Mouse (Mus musculus) bone marrow, adult 2 months (tissue): ENCODE measurements around the gene Celf5. TPM values are rescaled to one million over a fixed set of nuclear protein-coding genes. Genes with fewer than 3 reads are reported as not detected.
A peak's percentile ranks its signal among the peaks of the same experiment; 100 is the strongest.

Experiments
- H3K27ac ChIP-seq: fragments of 200-500 bp; 2 replicates; pipeline ENCODE4 v1.5.1; 2012; ENCODE audit warnings: low read depth, mild to moderate bottlenecking, control low read depth, inconsistent platforms, low read length; ENCODE audit not compliant: control insufficient read depth, poor library complexity, insufficient read depth
- H3K4me1 ChIP-seq: fragments of 200-500 bp; 2 replicates; pipeline ENCODE4 v1.6.1; 2011; ENCODE audit warnings: low read length; ENCODE audit not compliant: control insufficient read depth, insufficient read depth
- H3K4me3 ChIP-seq: fragments of 200-500 bp; replicated peaks from 2 replicates; pipeline ENCODE3; 2011; ENCODE audit warnings: mild to moderate bottlenecking, low read depth, low read length, control low read depth; ENCODE audit not compliant: control insufficient read depth
- CTCF ChIP-seq: fragments of 200-500 bp; IDR thresholded peaks from 2 replicates; pipeline ENCODE4 v1.5.1; 2011; ENCODE audit warnings: low read length, control low read depth; ENCODE audit not compliant: control insufficient read depth, insufficient read depth
- POLR2A ChIP-seq: fragments of 200-500 bp; IDR thresholded peaks from 2 replicates; pipeline ENCODE4 v1.6.1; 2011; ENCODE audit warnings: low read depth, mild to moderate bottlenecking, control low read depth, low read length, borderline replicate concordance; ENCODE audit not compliant: control insufficient read depth
- WGBS: fragments of 180-500 bp; shearing (Covaris S2); methylation state at CpG from one replicate; pipeline ENCODE4 v1.1.7; 2018; 5-methylcytosine and 5-hydroxymethylcytosine counted together
- polyA plus RNA-seq: library from polyadenylated mRNA; stranded (reverse); fragments of >200 nt; gene quantifications from 2 replicates; pipeline ENCODE4 v1.2.4, GENCODE M21; 2011; ENCODE audit warnings: low replicate concordance; ENCODE audit not compliant: missing spikeins, insufficient read depth, insufficient read length

Celf5 gene
- polyA plus RNA-seq: 0.72 TPM in 1 of 2 replicates, not detected in the other

DNA sequence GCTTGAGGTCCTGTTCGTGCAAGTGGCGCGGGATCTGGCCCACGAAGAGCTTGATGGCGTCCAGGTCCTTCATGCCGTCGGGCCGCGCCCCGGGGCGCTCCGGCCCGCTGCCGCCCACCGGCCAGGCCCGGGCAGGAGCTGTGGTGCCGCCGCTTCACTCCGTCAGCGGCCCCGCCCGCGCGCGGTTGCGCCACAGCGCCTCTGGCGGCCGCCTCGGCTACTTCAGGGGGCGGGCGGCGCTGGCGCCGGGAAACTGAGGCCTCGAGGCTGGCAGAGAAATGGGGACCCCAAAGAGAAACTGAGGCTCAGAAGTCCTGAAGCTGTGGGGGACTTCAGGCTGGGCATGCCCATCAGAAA, at the start of gene Celf5:
TSS of gene Celf5 (minus strand) at position 177 of the 357 bp plus-strand sequence.
- peaks cover 2% of the 10 kb centered on the region for H3K4me1 ChIP-seq
- WGBS: under 1% methylated on average over 36 of the region's 36 CpGs
- TF ChIP-seq POLR2A (no peak), CTCF (peak; percentile 59)
- H3K4me3 ChIP-seq: no peak within 1 kb of the TSS
- no peak within 1 kb of the TSS for H3K27ac ChIP-seq

DNA sequence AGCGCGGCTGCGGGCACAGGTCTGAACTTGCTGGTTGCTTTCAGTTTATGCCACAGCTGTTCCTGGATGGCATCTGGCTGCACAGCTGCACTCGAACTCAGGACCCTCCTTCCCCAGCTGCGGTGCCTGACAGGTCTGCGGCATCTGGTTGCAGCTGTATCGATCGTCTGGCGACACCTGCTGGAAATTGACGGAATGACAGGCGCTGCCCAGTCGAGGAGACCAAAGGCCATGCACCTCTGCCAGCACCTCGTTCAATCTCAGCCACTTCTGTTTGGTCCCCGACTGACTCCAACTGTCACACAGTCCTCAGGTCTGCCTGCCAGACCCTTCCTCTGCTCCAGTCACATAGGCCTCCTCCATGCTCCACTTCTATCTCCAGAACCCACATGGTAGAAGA, 44.3 kb upstream of the Celf5 start:
- no peak overlapping the region for H3K27ac ChIP-seq
- no peak overlapping the region for H3K4me3 ChIP-seq
- peak; percentile 100 for TF ChIP-seq CTCF
- 0 out of 2 replicates have a peak, but pooled peaks have one; percentile 51 for TF ChIP-seq POLR2A
- WGBS: 10% methylated on average over 14 of the region's 14 CpGs
- H3K4me1 ChIP-seq: peaks cover 7% of the 10 kb centered on the region; the same call in 1 of the 2 replicates

DNA sequence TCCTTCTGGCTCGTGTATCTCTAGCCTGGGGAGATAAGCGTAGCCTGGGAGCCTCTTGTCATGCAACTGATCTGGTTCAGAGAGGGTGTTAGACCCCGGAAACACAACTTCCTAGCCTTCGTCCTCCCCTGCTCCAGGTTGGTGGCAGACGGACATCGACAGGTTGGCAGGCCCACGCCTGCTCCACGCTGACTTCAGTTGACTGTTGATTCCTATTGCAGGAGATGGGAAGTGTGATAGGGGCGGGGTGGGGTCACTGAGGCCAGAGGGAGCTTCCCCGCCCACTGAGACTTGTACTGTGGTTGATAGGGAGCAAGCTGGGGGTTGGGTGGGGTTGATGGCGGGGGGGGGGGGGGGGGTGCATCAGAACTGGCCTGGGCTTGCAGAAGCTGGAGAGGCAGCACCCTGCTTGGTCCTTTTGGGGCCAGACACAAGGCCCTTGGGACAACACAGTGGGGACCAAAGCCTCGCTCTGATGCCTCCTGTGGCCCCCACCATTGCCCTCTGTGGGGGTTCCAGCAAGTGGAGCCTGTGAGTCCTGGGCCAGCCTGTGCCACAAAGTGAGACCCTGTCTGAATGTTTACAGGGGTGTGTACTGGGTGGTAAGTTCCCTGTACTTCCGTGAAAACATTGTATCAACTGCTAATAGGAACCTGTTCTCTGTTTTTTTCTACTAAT, 42.6 kb upstream of the Celf5 start:
- TF ChIP-seq CTCF (no peak), POLR2A (peak; percentile 25; the same call in 1 of the 2 replicates)
- H3K27ac ChIP-seq: peak overlapping the region; percentile 97
- WGBS: 11% methylated on average over 13 of the region's 13 CpGs
- H3K4me1 ChIP-seq: peaks cover 8% of the 10 kb centered on the region; the same call in 1 of the 2 replicates
- no peak overlapping the region for H3K4me3 ChIP-seq

DNA sequence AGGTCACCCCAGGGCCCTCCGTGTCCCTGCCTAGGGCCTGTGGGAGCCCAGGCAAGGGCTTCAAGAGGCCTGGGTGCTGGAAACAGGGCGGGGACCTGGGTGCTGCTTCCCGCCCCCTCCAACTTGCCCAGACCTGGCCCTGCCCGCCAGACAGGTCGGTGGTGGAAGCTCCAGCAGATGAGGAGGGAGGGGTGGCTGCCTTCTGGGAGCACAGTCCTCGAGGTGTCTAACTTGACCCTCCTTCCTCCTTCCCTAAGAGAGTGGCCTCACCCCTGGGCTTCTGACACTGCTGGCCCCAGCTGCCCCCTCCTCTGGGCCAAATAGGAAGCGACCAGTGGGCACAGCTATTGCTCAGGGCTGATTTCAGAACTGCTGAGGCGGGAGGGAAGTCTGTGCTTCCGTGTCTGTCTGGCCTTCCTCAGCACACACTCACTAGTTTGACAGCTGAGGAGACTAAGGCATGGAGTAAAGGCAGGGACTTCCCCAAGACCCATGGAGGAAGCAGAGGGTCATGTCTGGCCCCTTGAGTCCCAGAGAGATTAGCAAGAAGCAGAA, 41.6 kb upstream of the Celf5 start, which contains the start of gene Gna15:
TSS of gene Gna15 (minus strand) at position 175 of the 555 bp plus-strand sequence.
- Histone ChIP-seq H3K27ac (peak within 1 kb of the TSS; percentile 97), H3K4me1 (peaks cover 13% of the 10 kb centered on the region; the same call in 1 of the 2 replicates), H3K4me3 (peak within 1 kb of the TSS; percentile 73)
- WGBS: 3% methylated on average over 9 of the region's 9 CpGs
- peak; percentile 62 for TF ChIP-seq POLR2A
- no peak for TF ChIP-seq CTCF

DNA sequence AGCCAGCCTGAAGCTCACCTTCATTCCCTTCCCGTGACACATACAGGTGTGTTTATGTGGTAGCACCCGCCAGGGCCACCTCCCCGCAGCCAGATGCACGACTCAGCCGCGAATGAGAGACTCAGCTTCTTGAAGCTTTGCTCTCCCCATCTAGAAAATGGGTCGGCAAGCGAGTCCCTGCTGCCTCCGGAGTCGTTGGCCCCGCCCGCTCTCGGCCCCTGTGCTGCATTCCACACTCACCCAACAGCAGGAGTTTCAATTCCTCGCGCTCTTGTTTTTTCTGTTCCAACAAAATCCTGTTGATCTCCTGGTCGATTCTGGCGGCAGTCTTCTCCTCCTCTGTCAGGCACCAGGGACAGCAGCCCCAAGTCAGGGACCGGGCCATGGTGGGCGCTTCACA, 41.1 kb upstream of the Celf5 start:
- Histone ChIP-seq H3K4me3 (peak overlapping the region; percentile 71), H3K4me1 (peaks cover 13% of the 10 kb centered on the region; the same call in 1 of the 2 replicates), H3K27ac (peak overlapping the region; percentile 97)
- 2% methylated on average over 19 of the region's 19 CpGs for WGBS
- TF ChIP-seq POLR2A (no peak), CTCF (no peak)

DNA sequence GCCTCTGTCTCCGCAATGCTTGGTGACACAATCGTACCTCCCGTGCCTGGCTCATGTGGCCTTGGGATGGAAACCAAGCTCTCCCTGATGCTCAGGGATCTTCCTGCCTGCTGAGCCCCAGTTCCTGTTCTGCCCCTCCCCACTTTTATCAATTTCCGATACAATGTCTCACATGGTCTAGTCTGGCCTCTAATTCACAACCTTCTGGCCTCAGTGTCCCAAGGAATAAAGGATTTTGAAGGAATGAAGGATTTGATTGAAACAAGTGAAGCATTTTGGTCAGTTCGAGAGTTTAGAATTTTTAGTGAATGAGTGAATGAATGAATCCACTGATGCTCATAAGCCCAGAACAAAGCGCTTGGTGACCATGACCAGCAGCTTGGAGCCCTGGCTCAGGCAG, 40.6 kb upstream of the Celf5 start:
- TF ChIP-seq POLR2A: no peak
- TF ChIP-seq CTCF: no peak
- Histone ChIP-seq H3K4me1 (peaks cover 15% of the 10 kb centered on the region), H3K4me3 (peak overlapping the region; percentile 73), H3K27ac (peak overlapping the region; percentile 97)
- WGBS: 8% methylated on average over 6 of the region's 6 CpGs

DNA sequence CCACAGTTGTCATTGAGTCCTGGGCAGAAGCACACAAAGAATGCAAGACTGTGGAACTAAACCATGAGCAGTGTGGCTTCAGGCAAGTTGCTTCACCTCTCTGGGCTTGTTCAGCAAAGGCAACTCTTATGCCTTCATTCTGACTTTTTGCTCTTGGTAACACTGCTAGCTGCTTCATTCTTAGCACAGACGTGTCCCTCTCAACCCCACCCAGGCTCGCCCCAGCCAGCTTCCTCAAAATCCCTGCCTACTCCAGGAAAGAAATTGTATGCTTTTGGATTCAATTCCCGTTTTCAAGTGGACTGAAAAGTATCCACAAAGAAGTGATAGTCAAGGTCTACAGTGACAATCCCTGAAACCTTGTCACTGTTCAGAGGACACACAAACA, 37.5 kb upstream of the Celf5 start:
- TF ChIP-seq POLR2A: no peak
- no peak for TF ChIP-seq CTCF
- H3K27ac ChIP-seq: peak overlapping the region; percentile 36
- no peak overlapping the region for H3K4me3 ChIP-seq
- 10% methylated on average over 3 of the region's 3 CpGs for WGBS
- H3K4me1 ChIP-seq: peaks cover 13% of the 10 kb centered on the region

DNA sequence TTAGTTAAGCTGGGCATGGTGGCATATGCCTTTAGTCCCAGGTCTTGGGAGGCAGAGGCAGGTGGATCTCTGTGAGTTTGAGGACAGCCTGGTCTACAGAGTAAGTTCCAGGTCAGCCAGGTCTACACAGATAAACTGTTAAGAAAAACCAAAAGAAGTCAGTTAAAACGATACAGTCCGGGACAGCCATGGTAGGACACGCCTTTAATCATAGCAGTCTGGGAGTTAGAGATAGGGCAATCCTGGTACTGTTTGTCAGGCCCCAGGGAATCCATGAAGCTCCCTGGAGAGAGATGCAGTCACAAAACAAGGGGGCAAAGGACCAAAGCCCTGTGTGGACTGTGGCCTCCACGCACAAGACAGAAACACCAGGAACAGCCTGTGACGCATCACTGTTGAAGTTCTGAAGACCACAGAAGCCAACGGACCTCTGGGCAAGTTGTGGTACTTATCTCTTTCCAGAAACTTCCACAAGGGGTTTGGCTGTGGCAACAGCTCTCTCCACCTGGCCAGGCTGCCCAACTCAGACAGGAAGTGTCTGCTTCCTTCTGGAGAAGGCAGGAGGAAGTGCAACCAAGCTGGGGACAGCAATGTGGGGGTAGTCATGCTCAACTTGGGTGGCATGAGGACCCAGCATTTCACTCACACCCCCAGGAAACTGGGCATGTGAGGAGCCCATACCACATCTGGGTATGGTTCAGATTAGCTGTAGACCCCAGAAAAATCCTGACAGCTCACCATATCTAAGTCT, 36.9 kb upstream of the Celf5 start:
- H3K27ac ChIP-seq: peak overlapping the region; percentile 36
- WGBS: 2% methylated on average over 6 of the region's 6 CpGs
- H3K4me3 ChIP-seq: no peak overlapping the region
- TF ChIP-seq CTCF (no peak), POLR2A (no peak)
- peaks cover 12% of the 10 kb centered on the region for H3K4me1 ChIP-seq
